In the genomic region with DNA sequence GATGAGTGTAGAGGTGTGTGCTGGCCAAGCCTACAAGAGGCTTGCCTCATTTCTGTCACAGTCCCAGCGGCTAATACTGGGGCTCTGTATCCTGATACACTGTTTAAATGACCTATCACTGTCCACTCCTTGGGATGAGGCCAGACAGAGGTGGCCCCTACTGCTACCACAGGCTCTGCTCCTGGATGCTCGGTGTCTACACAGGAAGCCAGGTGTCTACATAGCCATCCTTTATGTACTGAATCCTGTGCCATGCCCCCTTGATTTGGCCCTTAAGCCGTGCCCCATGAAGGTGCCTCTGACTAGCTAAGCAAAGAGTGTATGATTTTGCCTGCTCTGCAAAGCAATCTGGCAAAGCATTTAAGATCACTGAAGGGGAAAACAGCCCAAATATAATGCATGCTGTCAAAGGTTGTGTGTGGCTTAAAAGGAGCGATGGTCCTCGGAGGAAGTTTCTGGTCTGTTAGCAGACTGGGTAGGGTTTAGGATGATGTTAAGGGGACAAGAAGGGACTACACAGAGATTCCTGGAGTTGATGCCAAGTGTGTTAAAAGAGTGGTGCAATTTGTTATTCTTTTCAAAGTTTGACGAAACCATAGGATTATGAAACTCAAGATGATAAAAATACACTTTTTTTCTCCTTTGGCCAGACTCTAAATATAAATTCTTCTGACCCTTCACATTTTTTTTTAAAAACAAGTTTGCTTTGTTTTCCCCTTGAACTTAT, we compare ENCODE assay signal across 13 mouse cellular contexts.
DNase-seq lines count a peak whose midpoint lies in the region; ATAC-seq and TF ChIP-seq lines count a peak whose summit lies in the region.
"Had no signal": no experiment of that assay in that cellular context is flagged by ENCODE, and none has a peak within 500 bp of the region (broad histone marks: within the 10 kb centered on the region; RNA-seq: fewer than 3 reads in every experiment).

No protein-coding gene starts in this region.

- 69% methylated on average over 6 of the region's 6 CpGs for WGBS in forebrain, embryonic 10.5 days
- 31% methylated on average over 6 of the region's 6 CpGs for WGBS in forebrain, embryonic 16.5 days
- 89% methylated on average over 6 of the region's 6 CpGs for WGBS in limb, embryonic 11.5 days
- 89% methylated on average over 6 of the region's 6 CpGs for WGBS in limb, embryonic 10.5 days

- no peaks in the 10 kb centered on the region for H3K9me3 ChIP-seq in forebrain, embryonic 10.5 days
- no peaks in the 10 kb centered on the region for H3K9me3 ChIP-seq in forebrain, embryonic 16.5 days (ENCODE audit: control insufficient read depth, low read length)
- no peaks in the 10 kb centered on the region for H3K9me3 ChIP-seq in limb, embryonic 11.5 days (ENCODE audit: control insufficient read depth, low read length)
- no peaks in the 10 kb centered on the region for H3K9me3 ChIP-seq in limb, embryonic 10.5 days (replicated peaks)
- H3K9me3 ChIP-seq: embryonic facial prominence, embryonic 15.5 days; heart, embryonic 13.5 days; limb, embryonic 15.5 days had no signal

- POLR2A ChIA-PET in Patski (lab: Charles Lee): interaction anchor here (0.6 to 1.1 kb wide), 2 partner anchors 10 to 1464 kb away, joined by 3 read pairs; no protein-coding TSS in a partner anchor

- H3K27ac ChIP-seq in forebrain, embryonic 10.5 days: peak overlapping the region; percentile 53
- no peak overlapping the region for H3K27ac ChIP-seq in forebrain, embryonic 16.5 days (ENCODE audit: low read length)
- no peak overlapping the region for H3K27ac ChIP-seq in limb, embryonic 11.5 days (replicated peaks; ENCODE audit: low read depth, low read length)
- H3K27ac ChIP-seq in limb, embryonic 10.5 days: no peak overlapping the region
- H3K27ac ChIP-seq: embryonic facial prominence, embryonic 15.5 days; heart, embryonic 13.5 days; left cerebral cortex, adult 2 months; limb, embryonic 15.5 days had no signal

- TF ChIP-seq CTCF in Patski (IDR thresholded peaks at IDR 0.05): no peak

- H3K4me3 ChIP-seq in forebrain, embryonic 10.5 days: no peak overlapping the region
- no peak overlapping the region for H3K4me3 ChIP-seq in forebrain, embryonic 16.5 days (replicated peaks; ENCODE audit: low read length)
- H3K4me3 ChIP-seq in limb, embryonic 11.5 days (ENCODE audit: low read depth, low read length): no peak overlapping the region
- no peak overlapping the region for H3K4me3 ChIP-seq in limb, embryonic 10.5 days
- H3K4me3 ChIP-seq: embryonic facial prominence, embryonic 15.5 days; heart, embryonic 13.5 days; left cerebral cortex, adult 2 months; limb, embryonic 15.5 days had no signal

- no peak overlapping the region for H3K9ac ChIP-seq in forebrain, embryonic 16.5 days (replicated peaks; ENCODE audit: low read depth, low read length)
- H3K9ac ChIP-seq in limb, embryonic 11.5 days (ENCODE audit: low read length): no peak overlapping the region
- H3K9ac ChIP-seq: embryonic facial prominence, embryonic 15.5 days; heart, embryonic 13.5 days; limb, embryonic 15.5 days had no signal

- ATAC-seq in forebrain, embryonic 16.5 days: no peak
- ATAC-seq in limb, embryonic 11.5 days (ENCODE audit: insufficient number of reproducible peaks, low FRiP score, low TSS enrichment, low read depth): no peak
- no peak for ATAC-seq in Patski

- peaks cover 12% of the 10 kb centered on the region for H3K27me3 ChIP-seq in forebrain, embryonic 10.5 days (ENCODE audit: poor library complexity, severe bottlenecking)
- H3K27me3 ChIP-seq in forebrain, embryonic 16.5 days (replicated peaks; ENCODE audit: control insufficient read depth, insufficient read depth, low read length): no peaks in the 10 kb centered on the region
- H3K27me3 ChIP-seq in limb, embryonic 11.5 days (ENCODE audit: control insufficient read depth, insufficient read depth, low read length): no peaks in the 10 kb centered on the region
- no peaks in the 10 kb centered on the region for H3K27me3 ChIP-seq in limb, embryonic 10.5 days (ENCODE audit: low read depth, poor library complexity, severe bottlenecking)
- no peaks in the 10 kb centered on the region for H3K27me3 ChIP-seq in Patski
- H3K27me3 ChIP-seq: embryonic facial prominence, embryonic 15.5 days; limb, embryonic 15.5 days had no signal

- DNase-seq in forebrain, embryonic 10.5 days (ENCODE audit: extremely low spot score, low spot score): no peak
- peak; percentile 17 for DNase-seq in limb, embryonic 11.5 days (ENCODE audit: low spot score)
- no peak for DNase-seq in limb, embryonic 10.5 days (ENCODE audit: low spot score)
- peak; percentile 12 for DNase-seq in Patski (ENCODE audit: low read depth, low spot score)
- DNase-seq in adipocyte (ENCODE audit: low spot score): peak; percentile 39
- no peak for DNase-seq in left cerebral cortex, postnatal 4 days
- DNase-seq: gastrocnemius, postnatal 36 days; thymus, postnatal 25 days had no signal

- H3K36me3 ChIP-seq in forebrain, embryonic 10.5 days (replicated peaks): no peaks in the 10 kb centered on the region
- no peaks in the 10 kb centered on the region for H3K36me3 ChIP-seq in forebrain, embryonic 16.5 days (ENCODE audit: control insufficient read depth, insufficient read depth)
- H3K36me3 ChIP-seq in limb, embryonic 11.5 days (ENCODE audit: control insufficient read depth, insufficient read depth, low read length): no peaks in the 10 kb centered on the region
- H3K36me3 ChIP-seq in limb, embryonic 10.5 days: no peaks in the 10 kb centered on the region
- H3K36me3 ChIP-seq: embryonic facial prominence, embryonic 15.5 days; heart, embryonic 13.5 days; limb, embryonic 15.5 days had no signal

- in situ Hi-C loops in Patski (cut with MboI; ENCODE audit: low pct_unique_long_range_greater_than_20kb): no loop called here

- peaks cover 29% of the 10 kb centered on the region for H3K4me1 ChIP-seq in forebrain, embryonic 10.5 days
- H3K4me1 ChIP-seq in forebrain, embryonic 16.5 days (replicated peaks; ENCODE audit: control insufficient read depth, insufficient read depth, low read length): peaks cover 10% of the 10 kb centered on the region
- H3K4me1 ChIP-seq in limb, embryonic 11.5 days (ENCODE audit: control insufficient read depth, insufficient read depth, low read length): no peaks in the 10 kb centered on the region
- peaks cover 14% of the 10 kb centered on the region for H3K4me1 ChIP-seq in limb, embryonic 10.5 days
- H3K4me1 ChIP-seq: heart, embryonic 13.5 days had no signal

- H3K4me2 ChIP-seq in forebrain, embryonic 16.5 days (ENCODE audit: low read length): no peak overlapping the region
- H3K4me2 ChIP-seq in limb, embryonic 11.5 days (ENCODE audit: low read depth, severe bottlenecking): no peak overlapping the region
- H3K4me2 ChIP-seq: embryonic facial prominence, embryonic 15.5 days; heart, embryonic 13.5 days; limb, embryonic 15.5 days had no signal

- CTCF ChIA-PET in Patski (lab: Charles Lee): interaction anchor here (1.0 kb wide), 1 partner anchor 10 kb away, joined by 3 read pairs; no protein-coding TSS in a partner anchor

- intact Hi-C loops in left cerebral cortex, postnatal 4 days (cut with DNase I): no loop called here

Comparison
In these comparisons a context has a peak if more than half of its experiments do, and no peak if none do; other contexts are left out.
1. DNase-seq: peak in limb, embryonic 11.5 days (single experiment), Patski (single experiment) and adipocyte (single experiment); none in forebrain, embryonic 10.5 days (single experiment), limb, embryonic 10.5 days (single experiment) and left cerebral cortex, postnatal 4 days (single experiment).